Mouse (Mus musculus): ENCODE data around the gene Evi5.

DNA sequence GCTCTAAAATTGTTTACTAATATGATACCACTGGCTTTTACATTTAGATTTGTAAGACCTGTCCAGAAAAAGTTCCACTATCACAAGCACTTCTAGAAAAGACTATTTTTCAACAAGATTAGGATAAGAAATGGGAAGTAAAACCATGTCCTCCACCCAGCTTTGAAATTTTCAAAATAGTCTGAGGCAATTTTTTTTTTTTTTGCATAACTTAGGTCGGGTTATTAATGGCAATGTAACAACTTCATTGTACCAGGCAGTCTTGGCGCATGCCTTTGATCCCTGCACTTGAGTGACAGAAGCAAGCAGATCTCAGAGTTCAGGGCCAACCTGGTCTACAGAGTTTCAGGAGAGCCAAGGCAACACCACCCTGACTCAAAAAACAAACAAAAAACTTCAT lies 5.2 kb downstream of the Evi5 start:
- TF ChIP-seq CTCF (IDR thresholded peaks at IDR 0.05; ENCODE audit: borderline replicate concordance, insufficient read depth, low read depth, low read length) (no peak), POLR2A (IDR thresholded peaks at IDR 0.05; ENCODE audit: borderline replicate concordance, insufficient read depth, low read length) (no peak)
